Mouse (Mus musculus) liver, adult (tissue): ENCODE data around the gene Ypel2.

Source experiments
- GATA4 ChIP-seq: IDR thresholded peaks from 2 replicates; pipeline ENCODE4 v1.6.1; 2014; ENCODE audit warnings: mild to moderate bottlenecking, low read length; ENCODE audit not compliant: insufficient replicate concordance

Gene Ypel2

GRCm38 (mm10) chr11:87002078-87002829 lies 8.7 kb upstream of the Ypel2 start:
- TF ChIP-seq GATA4 = peak; percentile 95; the same call in 1 of the 2 replicates

- no peak for TF ChIP-seq GATA4
These were observed 7.7 kb upstream of the Ypel2 start for GRCm38 (mm10) chr11:87001217-87001616.

GRCm38 (mm10) chr11:86996266-86996665 lies 2.8 kb upstream of the Ypel2 start:
- no peak for TF ChIP-seq GATA4

- TF ChIP-seq GATA4 = peak; percentile 63
These were observed 2.2 kb upstream of the Ypel2 start for GRCm38 (mm10) chr11:86995625-86996221.

- no peak for TF ChIP-seq GATA4
These were observed 1.5 kb upstream of the Ypel2 start for GRCm38 (mm10) chr11:86994791-86995624.

GRCm38 (mm10) chr11:86994330-86994729 lies 823 bp upstream of the Ypel2 start:
- TF ChIP-seq GATA4 = peak; percentile 6; the same call in 1 of the 2 replicates

- TF ChIP-seq GATA4 = no peak
These were observed 982 bp downstream of the Ypel2 start for GRCm38 (mm10) chr11:86992461-86992988.

GRCm38 (mm10) chr11:86991241-86991640 lies 2.3 kb downstream of the Ypel2 start:
- no peak for TF ChIP-seq GATA4

GRCm38 (mm10) chr11:86990309-86990708 lies 3.2 kb downstream of the Ypel2 start:
- TF ChIP-seq GATA4 = no peak

GRCm38 (mm10) chr11:86984990-86985389 lies 8.5 kb downstream of the Ypel2 start:
- no peak for TF ChIP-seq GATA4

- no peak for TF ChIP-seq GATA4
These were observed 10.5 kb downstream of the Ypel2 start for GRCm38 (mm10) chr11:86983056-86983455.

- no peak for TF ChIP-seq GATA4
These were observed 12.2 kb downstream of the Ypel2 start for GRCm38 (mm10) chr11:86981229-86981791.

GRCm38 (mm10) chr11:86980526-86980925 lies 13.0 kb downstream of the Ypel2 start:
- TF ChIP-seq GATA4 = no peak

GRCm38 (mm10) chr11:86979799-86980198 lies 13.7 kb downstream of the Ypel2 start:
- TF ChIP-seq GATA4 = no peak

- no peak for TF ChIP-seq GATA4
These were observed 16.3 kb downstream of the Ypel2 start for GRCm38 (mm10) chr11:86977242-86977641.
